Mouse (Mus musculus): ENCODE results near the gene Adk. TPM values are rescaled to one million over a fixed set of nuclear protein-coding genes. Genes with fewer than 3 reads are reported as not detected.
A peak's percentile ranks its signal among the peaks of the same experiment; 100 is the strongest.

The Adk gene
- polyA plus RNA-seq, 1 experiment from 2014 or later, result 68.6 TPM

- no peaks in the 10 kb centered on the region for H3K27me3 ChIP-seq
- H3K36me3 ChIP-seq, result no peaks in the 10 kb centered on the region
- H3K4me1 ChIP-seq, result peaks cover 25% of the 10 kb centered on the region
- no peak for ATAC-seq (replicated peaks)
- 90% methylated on average over 7 of the region's 7 CpGs for WGBS
- H3K9me3 ChIP-seq, result no peaks in the 10 kb centered on the region
- H3K4me2 ChIP-seq (replicated peaks), result no peak overlapping the region
- H3K9ac ChIP-seq (replicated peaks), result no peak overlapping the region
- no peak overlapping the region for H3K4me3 ChIP-seq
- H3K27ac ChIP-seq (replicated peaks), result no peak overlapping the region
Observed at GRCm38 (mm10) chr14:21399506-21399905, 347.1 kb downstream of the Adk start.

- WGBS, result 25% methylated on average over 8 of the region's 8 CpGs
- Histone ChIP-seq H3K4me3 (no peak overlapping the region), H3K9me3 (no peaks in the 10 kb centered on the region), H3K36me3 (no peaks in the 10 kb centered on the region), H3K9ac (replicated peaks) (0 out of 2 replicates have a peak overlapping the region, but pooled peaks have one; percentile 15), H3K27ac (replicated peaks) (peak overlapping the region; percentile 89), H3K27me3 (no peaks in the 10 kb centered on the region), H3K4me2 (replicated peaks) (0 out of 2 replicates have a peak overlapping the region, but pooled peaks have one; percentile 19), H3K4me1 (peaks cover 25% of the 10 kb centered on the region)
- peak; percentile 91 for ATAC-seq (replicated peaks)
Observed at GRCm38 (mm10) chr14:21402157-21402601, 349.8 kb downstream of the Adk start.

- Histone ChIP-seq H3K4me3 (no peak overlapping the region), H3K27ac (replicated peaks) (peak overlapping the region; percentile 89), H3K4me1 (peaks cover 25% of the 10 kb centered on the region), H3K4me2 (replicated peaks) (0 out of 2 replicates have a peak overlapping the region, but pooled peaks have one; percentile 19), H3K36me3 (no peaks in the 10 kb centered on the region), H3K9me3 (no peaks in the 10 kb centered on the region), H3K27me3 (no peaks in the 10 kb centered on the region), H3K9ac (replicated peaks) (0 out of 2 replicates have a peak overlapping the region, but pooled peaks have one; percentile 15)
- peak; percentile 44; the same call in 1 of the 2 replicates for ATAC-seq (replicated peaks)
- WGBS, result 32% methylated on average over 8 of the region's 8 CpGs
Observed at GRCm38 (mm10) chr14:21402621-21403405, 350.4 kb downstream of the Adk start.

- no peak for ATAC-seq (replicated peaks)
- Histone ChIP-seq H3K4me2 (replicated peaks) (no peak overlapping the region), H3K36me3 (no peaks in the 10 kb centered on the region), H3K9me3 (no peaks in the 10 kb centered on the region), H3K4me1 (peaks cover 40% of the 10 kb centered on the region), H3K27me3 (no peaks in the 10 kb centered on the region), H3K27ac (replicated peaks) (no peak overlapping the region), H3K9ac (replicated peaks) (no peak overlapping the region), H3K4me3 (no peak overlapping the region)
- 78% methylated on average over 5 of the region's 5 CpGs for WGBS
Observed at GRCm38 (mm10) chr14:21406946-21407345, 354.6 kb downstream of the Adk start.

GRCm38 (mm10) chr14:21408846-21409245, 356.5 kb downstream of the Adk start:
- Histone ChIP-seq H3K9ac (replicated peaks) (no peak overlapping the region), H3K4me3 (no peak overlapping the region), H3K9me3 (no peaks in the 10 kb centered on the region), H3K4me2 (replicated peaks) (no peak overlapping the region), H3K4me1 (peaks cover 23% of the 10 kb centered on the region), H3K27ac (replicated peaks) (peak overlapping the region; percentile 67), H3K36me3 (no peaks in the 10 kb centered on the region), H3K27me3 (no peaks in the 10 kb centered on the region)
- no peak for ATAC-seq (replicated peaks)
- 26% methylated on average over 4 of the region's 4 CpGs for WGBS

- ATAC-seq (replicated peaks), result peak; percentile 82
- Histone ChIP-seq H3K9ac (replicated peaks) (no peak overlapping the region), H3K27ac (replicated peaks) (peak overlapping the region; percentile 67), H3K36me3 (no peaks in the 10 kb centered on the region), H3K4me3 (no peak overlapping the region), H3K4me2 (replicated peaks) (no peak overlapping the region), H3K27me3 (no peaks in the 10 kb centered on the region), H3K9me3 (no peaks in the 10 kb centered on the region), H3K4me1 (peaks cover 23% of the 10 kb centered on the region)
- 16% methylated on average over 7 of the region's 7 CpGs for WGBS
Observed at GRCm38 (mm10) chr14:21410769-21411477, 358.5 kb downstream of the Adk start.

GRCm38 (mm10) chr14:21411524-21411923, 359.1 kb downstream of the Adk start:
- Histone ChIP-seq H3K27ac (replicated peaks) (peak overlapping the region; percentile 67), H3K27me3 (no peaks in the 10 kb centered on the region), H3K4me2 (replicated peaks) (no peak overlapping the region), H3K9ac (replicated peaks) (no peak overlapping the region), H3K4me3 (no peak overlapping the region), H3K9me3 (no peaks in the 10 kb centered on the region), H3K36me3 (no peaks in the 10 kb centered on the region), H3K4me1 (peaks cover 23% of the 10 kb centered on the region)
- ATAC-seq (replicated peaks), result no peak
- WGBS, result 40% methylated on average over 6 of the region's 6 CpGs

GRCm38 (mm10) chr14:21418332-21418731, 366.0 kb downstream of the Adk start:
- Histone ChIP-seq H3K27ac (replicated peaks) (no peak overlapping the region), H3K4me1 (no peaks in the 10 kb centered on the region), H3K4me2 (replicated peaks) (no peak overlapping the region), H3K36me3 (no peaks in the 10 kb centered on the region), H3K4me3 (no peak overlapping the region), H3K9me3 (no peaks in the 10 kb centered on the region), H3K9ac (replicated peaks) (no peak overlapping the region), H3K27me3 (no peaks in the 10 kb centered on the region)
- ATAC-seq (replicated peaks), result no peak
- WGBS, result 81% methylated on average over 7 of the region's 7 CpGs

- peak; percentile 83 for ATAC-seq (replicated peaks)
- H3K4me2 ChIP-seq (replicated peaks), result no peak overlapping the region
- H3K27ac ChIP-seq (replicated peaks), result peak overlapping the region; percentile 3
- peaks cover 16% of the 10 kb centered on the region for H3K4me1 ChIP-seq
- no peak overlapping the region for H3K9ac ChIP-seq (replicated peaks)
- H3K36me3 ChIP-seq, result no peaks in the 10 kb centered on the region
- 23% methylated on average over 7 of the region's 7 CpGs for WGBS
- H3K27me3 ChIP-seq, result no peaks in the 10 kb centered on the region
- H3K9me3 ChIP-seq, result no peaks in the 10 kb centered on the region
- no peak overlapping the region for H3K4me3 ChIP-seq
Observed at GRCm38 (mm10) chr14:21427369-21427768, 375.0 kb downstream of the Adk start.

- Histone ChIP-seq H3K27ac (replicated peaks) (no peak overlapping the region), H3K4me2 (replicated peaks) (no peak overlapping the region), H3K4me3 (no peak overlapping the region), H3K36me3 (no peaks in the 10 kb centered on the region), H3K9ac (replicated peaks) (no peak overlapping the region), H3K4me1 (peaks cover 8% of the 10 kb centered on the region), H3K9me3 (no peaks in the 10 kb centered on the region), H3K27me3 (no peaks in the 10 kb centered on the region)
- no peak for ATAC-seq (replicated peaks)
- 89% methylated on average over 4 of the region's 4 CpGs for WGBS
Observed at GRCm38 (mm10) chr14:21433415-21433814, 381.0 kb downstream of the Adk start.

GRCm38 (mm10) chr14:21433995-21434394, 381.6 kb downstream of the Adk start:
- Histone ChIP-seq H3K4me2 (replicated peaks) (no peak overlapping the region), H3K27me3 (no peaks in the 10 kb centered on the region), H3K4me3 (no peak overlapping the region), H3K36me3 (no peaks in the 10 kb centered on the region), H3K9me3 (no peaks in the 10 kb centered on the region), H3K27ac (replicated peaks) (no peak overlapping the region), H3K9ac (replicated peaks) (no peak overlapping the region), H3K4me1 (peaks cover 8% of the 10 kb centered on the region)
- 91% methylated on average over 5 of the region's 5 CpGs for WGBS
- no peak for ATAC-seq (replicated peaks)

- Histone ChIP-seq H3K9ac (replicated peaks) (no peak overlapping the region), H3K4me2 (replicated peaks) (no peak overlapping the region), H3K36me3 (no peaks in the 10 kb centered on the region), H3K4me1 (peaks cover 11% of the 10 kb centered on the region), H3K9me3 (no peaks in the 10 kb centered on the region), H3K27ac (replicated peaks) (no peak overlapping the region), H3K4me3 (no peak overlapping the region), H3K27me3 (no peaks in the 10 kb centered on the region)
- 49% methylated on average over 9 of the region's 9 CpGs for whole genome bisulfite sequencing
- ATAC-seq (replicated peaks), result no peak
Observed at GRCm38 (mm10) chr14:21434686-21435085, 382.3 kb downstream of the Adk start.
